Mouse (Mus musculus) brain, embryonic 18.5 days (tissue): ENCODE results near the gene 2510002D24Rik.
A peak's percentile ranks its signal among the peaks of the same experiment; 100 is the strongest.

ENCODE experiments used
- DNase-seq: peaks from one replicate; pipeline ENCODE4 v3.0.0-alpha.2; 2012; ENCODE audit warnings: low read depth, low spot score

Gene 2510002D24Rik

DNA sequence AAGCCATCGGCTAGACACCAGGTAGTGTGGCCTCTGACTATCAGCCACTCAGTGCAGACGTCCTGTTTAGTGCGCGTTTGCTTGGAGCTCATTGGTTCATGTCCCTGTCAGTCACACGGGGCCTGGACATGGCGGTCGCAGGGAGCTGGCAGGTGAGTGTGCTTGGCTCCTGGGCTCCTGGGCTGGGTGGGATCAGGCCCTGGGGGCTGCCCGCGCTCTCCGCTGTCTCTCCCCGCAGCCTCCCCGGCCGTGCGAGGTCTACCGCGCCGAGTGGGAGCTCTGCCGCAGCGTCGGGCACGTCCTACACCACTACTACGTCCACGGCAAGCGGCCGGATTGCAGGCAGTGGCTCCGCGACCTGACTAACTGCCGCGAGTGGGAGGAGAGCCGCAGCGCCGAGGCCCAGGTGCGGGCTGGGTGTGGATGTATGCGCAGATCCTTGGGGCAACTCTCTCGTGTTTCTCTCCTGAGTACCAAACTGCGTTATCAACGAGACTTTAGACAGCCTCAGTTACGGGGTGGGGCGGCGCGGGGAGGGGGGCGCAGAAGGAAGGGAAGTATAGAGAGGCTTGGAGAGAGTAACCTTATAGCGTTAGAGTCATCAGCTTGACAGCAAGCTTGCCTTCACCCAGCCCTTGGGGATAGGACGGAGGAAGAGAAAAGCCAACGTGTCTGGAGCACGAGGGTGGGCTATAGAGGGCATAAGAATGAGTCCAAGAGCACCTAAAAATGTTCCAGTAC is at the start of gene 2510002D24Rik, which contains the start of gene Gm28539:
TSS of gene 2510002D24Rik (plus strand) at position 111 of the 741 bp plus-strand sequence.
TSS of gene Gm28539 (plus strand) at position 117 of the 741 bp plus-strand sequence.
- peak; percentile 79 for DNase-seq

DNA sequence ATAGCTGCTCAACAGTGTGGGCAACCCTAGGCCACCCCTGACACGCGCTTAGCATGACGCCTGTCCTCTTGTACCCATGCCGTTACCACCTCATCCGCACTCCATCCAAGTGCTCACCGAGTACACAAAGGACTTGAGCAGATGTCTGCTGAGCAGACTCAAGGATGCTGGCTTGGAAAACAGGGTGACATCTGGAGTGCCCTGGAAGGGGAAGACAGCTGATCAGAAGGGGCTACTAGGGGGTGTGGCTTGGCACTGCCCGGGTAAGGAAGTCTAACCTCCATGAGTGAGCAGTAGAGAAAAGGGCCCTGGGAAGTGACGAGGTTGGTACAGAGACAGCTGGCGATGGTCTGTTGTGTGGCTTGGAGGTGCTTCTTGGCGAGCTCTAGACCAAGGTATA is 49.7 kb upstream of the 2510002D24Rik start:
- no peak for DNase-seq

DNA sequence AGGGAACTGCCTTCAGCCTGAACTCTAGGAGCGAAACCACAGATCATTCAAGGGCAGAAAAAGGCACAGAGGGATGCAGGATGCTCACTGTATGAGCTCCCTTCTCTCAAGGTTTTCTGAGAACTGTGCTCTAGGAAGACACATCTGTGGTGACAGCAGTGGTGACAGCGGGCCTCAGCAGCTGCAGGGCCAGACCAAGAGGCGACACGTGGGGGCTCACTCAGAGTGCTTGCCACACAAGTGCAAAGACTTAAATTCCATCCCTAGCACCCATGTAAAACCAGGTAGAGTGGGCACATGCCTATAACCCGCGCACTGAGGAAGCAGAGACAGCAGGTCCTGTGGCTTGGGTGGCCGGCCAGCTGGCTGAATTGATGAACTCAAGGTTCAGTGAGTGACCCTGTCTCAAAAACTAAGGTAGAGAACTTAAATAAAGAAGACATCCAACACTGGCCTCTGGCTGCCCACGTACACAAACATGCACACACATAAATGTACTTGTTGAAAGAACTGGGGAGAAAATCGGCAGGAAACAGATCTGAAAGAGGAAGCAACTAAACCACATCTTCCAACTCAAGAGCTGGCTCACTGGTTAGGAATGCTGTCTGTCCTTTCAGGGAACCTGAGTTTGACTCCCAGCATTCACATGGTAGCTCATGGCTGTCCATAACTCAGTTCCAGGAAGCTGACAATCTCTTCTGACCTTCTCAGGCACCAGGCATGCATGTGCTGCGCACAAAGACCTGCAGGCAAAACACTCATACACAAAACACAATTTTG is 47.6 kb upstream of the 2510002D24Rik start:
- DNase-seq, result no peak

DNA sequence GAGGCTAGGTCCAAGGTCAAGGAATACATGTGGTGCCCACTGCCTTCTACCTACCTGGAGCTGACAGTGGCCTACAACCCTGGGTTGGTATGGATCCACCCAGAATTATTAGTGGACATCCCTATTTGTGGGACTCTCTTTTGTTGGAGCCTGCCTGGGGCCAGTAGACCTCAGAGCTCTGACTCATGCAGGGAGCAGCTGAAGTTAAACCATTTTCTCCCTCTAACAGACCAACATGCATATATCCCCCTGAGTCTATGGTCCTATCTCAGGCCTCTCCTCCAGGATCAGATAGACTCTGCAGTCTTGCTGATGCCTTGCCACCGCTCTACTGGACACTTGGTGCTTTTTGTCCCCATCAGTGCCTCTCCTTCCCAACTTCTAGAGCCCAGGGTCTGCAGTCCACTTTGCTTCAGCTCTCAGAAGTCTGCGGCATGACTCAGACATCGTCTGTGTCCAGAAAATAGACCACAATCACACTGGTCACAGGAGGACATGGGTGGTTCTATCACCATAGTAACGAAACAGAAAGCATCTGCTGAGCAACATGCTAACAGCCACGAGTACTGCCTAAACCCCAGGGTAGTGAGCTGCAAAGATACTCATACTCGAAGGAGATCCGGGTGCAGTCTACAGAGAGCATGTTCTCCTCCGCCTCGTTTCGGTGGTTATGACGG is 41.0 kb upstream of the 2510002D24Rik start:
- DNase-seq, result no peak

DNA sequence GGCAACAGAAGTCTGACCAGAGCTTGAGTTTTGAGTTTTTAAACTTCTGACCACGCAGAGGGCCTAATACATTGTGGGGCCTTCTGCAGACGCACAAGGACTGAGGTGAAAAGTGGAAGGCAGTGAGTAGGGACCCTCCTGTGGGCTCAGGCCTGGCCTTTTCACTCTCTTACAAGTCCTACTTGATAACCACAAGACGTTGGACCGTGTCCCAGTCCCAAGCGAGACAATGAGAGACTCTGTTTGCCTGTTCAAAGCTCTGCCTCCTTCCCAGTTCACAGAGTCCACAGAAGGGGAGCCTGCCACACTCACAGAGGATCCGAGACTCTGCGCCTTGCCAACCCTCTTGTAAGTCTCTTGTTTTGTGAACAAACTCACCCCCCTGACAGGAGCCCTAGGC is 39.7 kb upstream of the 2510002D24Rik start:
- DNase-seq, result no peak

DNA sequence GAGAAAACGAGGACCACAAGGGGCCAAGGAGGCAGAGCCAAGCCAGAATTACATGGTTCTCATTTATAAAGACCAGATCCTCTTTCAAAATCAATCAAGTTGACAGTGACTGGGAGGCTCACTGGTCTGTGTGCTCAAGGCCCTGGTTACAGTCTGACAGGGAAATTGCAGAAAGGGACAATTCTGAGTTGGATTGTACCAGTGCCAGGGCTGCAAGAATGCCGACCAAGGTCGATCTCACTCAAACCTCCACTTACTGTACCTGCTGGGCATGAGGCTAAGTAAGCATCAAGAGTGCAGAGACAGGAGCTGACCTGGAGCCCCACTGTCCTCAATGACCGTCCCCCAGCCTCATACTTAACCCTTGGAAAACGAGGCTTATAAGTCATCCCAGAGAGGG is 38.2 kb upstream of the 2510002D24Rik start:
- no peak for DNase-seq

DNA sequence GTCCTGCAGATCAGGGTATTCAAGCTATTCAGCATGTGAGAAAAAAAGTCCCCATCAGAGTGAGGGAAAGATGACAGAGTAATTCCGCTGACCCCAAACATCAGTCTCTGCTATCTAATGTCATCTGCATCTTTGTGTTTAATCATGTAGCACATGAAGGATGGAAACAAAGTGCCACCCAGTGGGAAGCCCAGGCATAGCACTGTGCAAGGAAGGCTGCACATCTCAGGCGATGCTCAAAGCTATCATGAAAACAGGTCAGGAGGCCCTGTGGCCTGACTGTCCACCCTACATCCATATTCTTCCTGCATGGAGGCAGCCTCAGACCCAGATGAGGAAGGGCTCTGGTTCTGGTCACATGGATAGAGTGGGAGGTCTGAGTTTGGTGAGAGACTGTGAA is 37.5 kb upstream of the 2510002D24Rik start:
- DNase-seq, result no peak

DNA sequence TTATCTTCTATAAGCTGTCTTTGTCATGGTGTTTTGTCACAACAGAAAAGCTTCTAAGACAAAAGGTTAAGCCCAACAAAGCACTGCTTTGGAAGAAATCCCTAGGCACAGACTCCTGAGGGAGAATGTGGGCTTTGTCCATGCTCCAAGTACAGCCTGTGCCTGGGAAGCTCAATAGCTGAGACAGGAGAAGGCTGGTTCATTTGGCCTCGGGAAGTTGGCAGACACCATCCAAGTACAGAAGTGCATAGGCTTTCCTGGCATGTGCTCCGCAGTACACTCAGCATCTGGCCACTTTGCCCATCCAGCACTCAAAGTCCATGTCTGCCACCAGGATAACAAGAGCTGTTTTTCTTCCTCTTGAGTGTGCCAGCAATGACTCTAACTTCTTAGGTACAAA is 30.6 kb upstream of the 2510002D24Rik start:
- no peak for DNase-seq

DNA sequence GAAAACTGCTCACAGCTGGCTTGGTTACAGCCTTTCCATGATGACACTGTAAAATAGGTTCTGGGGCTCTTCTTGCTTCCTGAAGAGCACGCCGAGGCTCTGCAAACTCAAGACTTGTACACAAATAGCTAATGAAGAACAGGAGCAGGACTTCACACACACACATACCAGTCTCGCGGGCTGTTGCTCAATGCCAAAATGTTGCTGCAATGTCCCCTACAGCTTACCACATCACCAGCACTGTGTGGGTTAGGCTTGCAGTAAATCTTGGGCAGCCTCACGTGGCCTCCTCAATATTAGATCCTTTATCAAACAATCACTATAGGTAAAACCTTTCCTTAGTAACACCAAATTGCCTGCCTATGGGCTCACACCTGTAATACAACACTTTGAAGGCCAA is 27.4 kb upstream of the 2510002D24Rik start:
- no peak for DNase-seq

DNA sequence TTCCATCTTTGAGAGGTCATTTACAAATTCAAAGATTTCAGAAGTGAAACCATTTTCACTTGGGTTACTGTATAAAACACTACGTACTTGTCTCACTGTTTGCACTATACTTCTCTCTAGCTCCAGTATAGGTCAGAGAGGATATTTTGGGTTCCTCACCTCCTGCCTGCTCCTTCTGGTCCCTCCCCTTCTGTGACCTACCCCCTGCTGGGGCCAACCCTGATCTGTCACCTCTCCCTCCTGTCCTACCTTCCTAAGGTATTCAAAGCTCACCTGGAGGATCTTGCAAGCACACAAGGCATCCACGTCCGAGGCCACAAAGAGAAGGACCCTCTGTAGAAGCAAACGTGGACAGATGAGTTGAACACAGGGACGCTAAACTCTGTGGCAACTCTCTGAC is 25.3 kb upstream of the 2510002D24Rik start:
- no peak for DNase-seq

DNA sequence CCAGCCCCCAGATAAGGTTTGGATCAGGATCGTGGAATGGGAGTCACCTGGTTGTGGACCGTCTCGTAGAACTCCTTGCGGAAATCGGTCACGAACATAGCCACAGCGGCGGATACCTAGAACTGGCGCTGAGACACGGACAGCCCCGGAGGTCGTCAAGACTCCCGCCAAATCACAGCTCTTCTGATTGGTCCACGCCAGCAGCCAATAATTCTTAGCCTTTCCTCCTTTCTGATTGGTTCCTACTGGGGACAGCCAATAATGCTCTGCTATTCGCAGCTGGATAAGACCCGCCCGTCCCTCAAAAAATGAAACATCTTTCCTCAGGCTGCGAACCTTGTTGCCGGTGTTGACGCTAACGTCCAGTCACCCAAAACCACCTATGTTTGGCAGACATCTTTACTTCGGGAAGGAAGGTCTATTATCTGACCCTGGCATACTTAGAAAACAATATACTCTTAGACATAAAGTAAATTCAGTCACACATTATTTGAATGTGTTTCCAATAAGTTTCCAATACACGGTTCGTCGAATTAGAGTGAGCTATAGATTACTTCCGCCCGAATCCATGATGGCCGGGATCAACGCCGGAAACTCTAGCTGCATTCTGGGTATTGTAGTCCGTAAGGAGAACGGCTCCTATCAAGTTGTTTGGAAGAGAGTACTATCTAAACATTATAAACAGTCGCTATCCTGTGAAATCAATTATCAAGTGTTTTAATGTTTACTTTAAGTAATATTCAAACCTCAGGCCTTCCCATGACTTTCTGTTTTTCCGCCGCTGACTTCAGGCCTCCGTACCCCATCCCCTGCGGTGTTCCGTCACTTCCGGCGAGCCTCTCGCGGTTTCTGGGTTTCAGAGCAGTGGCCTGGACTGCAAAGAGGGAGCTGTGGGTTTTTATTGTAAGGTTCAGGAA is 24.7 kb upstream of the 2510002D24Rik start, which contains the start of the genes Ufd1 and Cdc45:
TSS of gene Ufd1 (plus strand) at position 312 of the 917 bp plus-strand sequence.
TSS of gene Cdc45 (minus strand) at position 520 of the 917 bp plus-strand sequence.
- peak; percentile 92 for DNase-seq

DNA sequence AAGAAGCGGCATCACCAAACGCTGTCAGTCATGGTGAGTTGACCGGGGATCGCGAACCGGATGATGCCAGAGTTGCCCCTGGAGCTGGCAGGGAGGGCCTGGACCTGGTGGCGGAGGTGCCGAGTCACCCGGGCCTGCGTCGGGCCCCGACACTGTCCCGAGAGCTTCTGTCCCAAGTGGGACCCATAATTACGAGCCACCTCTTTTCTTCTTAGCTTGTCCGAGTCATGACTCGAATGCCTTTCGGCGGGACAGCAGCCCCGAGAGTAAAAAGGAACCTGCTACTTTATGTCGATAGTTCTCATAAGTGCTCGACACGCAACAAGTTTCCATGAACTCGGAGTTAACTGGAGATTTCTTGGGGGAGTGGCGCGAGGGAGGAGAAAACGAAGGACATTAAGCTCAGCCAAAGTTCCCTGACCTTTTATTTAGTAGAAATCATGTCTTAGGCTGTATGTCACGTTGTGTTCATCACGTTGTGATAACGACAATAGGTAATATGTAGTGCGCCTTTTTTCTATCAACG is 23.9 kb upstream of the 2510002D24Rik start:
- DNase-seq, result no peak

DNA sequence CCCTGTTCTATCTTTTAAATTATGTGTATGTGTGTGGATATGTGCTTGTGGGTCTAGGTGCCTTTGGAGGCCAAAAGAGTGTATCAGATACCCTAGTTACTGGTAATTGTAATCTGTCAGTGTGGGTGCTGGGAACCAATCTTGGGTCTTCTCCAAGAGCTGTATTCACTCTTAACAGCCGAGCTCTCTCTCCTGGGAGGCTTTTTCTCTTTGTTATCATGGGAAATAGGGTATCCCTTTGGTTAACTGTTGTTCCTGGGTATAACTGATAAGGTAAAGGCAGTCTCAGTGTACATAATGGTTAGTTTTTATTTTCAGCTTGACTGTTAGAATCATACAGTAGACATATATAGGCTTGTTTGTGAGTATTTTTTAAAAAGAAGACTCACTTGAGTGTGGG is 14.0 kb upstream of the 2510002D24Rik start:
- DNase-seq, result no peak

DNA sequence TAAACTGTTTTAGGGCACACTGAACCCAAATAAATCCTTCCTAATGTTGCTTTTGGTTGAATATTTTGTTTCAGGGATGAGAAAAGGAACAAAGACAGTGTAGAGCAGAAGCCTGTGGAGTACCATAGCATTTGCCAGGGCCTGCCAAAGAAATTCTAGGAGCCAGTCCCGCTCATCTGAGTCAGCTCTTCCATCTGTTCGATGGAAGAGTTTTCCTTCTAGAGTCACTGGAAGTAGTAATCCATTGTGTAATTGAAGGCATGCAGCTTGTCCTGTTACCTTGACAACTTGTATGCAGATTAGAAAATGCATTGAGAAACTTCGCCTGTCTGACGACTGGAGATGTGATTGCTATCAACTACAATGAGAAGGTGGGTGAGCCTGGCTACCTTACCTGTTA is 13.5 kb upstream of the 2510002D24Rik start:
- DNase-seq, result no peak

DNA sequence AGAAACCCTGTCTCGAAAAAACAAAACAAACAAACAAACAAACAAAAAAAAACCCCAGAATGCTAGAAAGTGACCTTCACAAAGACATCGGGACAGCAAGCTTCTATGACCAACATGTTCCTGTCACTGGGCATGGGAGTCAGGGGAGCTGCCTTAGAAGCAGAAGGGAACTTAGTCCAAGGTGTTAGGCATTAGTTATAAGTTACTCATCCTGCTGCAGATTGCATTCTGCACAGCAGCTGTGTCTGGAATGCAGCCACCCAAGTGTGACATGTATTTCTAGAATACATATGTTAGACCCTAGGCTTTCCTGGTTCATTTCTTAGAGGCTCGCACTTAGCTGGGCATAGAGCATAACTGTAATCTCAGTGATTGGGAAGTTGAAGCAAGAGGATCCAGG is 7.7 kb upstream of the 2510002D24Rik start:
- no peak for DNase-seq

DNA sequence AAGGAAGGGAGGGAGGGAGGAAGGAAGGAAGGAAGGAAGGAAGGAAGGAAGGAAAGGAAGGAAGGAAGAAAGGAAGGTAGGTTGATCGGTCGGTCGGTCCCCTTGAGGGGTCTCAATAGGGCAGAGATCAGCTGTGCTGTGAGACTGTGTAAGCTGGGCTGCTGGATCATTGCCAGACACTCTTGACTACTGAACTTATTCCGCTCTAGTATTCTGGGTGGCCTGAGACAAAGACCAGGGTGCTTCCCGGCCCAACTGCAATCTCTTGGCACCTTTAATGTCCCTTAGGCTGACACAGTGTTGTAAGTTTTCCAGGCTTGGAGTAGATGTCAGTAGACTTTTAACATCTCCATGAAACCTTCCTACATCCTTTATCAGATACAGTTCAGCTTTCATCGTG is 7.3 kb upstream of the 2510002D24Rik start:
- no peak for DNase-seq

DNA sequence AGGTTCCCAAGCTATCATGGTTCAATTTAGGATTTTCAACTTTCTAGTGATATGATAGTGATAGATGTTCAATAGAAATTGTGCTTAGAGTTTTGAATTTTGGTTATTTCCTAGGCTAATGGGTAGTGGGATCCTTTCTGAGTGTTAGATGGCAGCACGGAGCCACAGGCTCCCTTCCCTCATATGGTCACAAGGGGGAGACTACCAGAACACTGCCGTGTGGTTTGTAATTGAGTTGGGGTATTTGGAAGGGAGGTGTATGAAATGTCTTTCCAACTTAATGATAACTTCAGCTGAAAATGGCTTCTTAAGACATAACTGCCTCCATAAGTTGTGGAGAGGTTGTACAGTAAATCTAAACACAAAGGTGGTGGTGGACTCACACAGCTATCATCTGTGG is 2.9 kb upstream of the 2510002D24Rik start:
- no peak for DNase-seq

DNA sequence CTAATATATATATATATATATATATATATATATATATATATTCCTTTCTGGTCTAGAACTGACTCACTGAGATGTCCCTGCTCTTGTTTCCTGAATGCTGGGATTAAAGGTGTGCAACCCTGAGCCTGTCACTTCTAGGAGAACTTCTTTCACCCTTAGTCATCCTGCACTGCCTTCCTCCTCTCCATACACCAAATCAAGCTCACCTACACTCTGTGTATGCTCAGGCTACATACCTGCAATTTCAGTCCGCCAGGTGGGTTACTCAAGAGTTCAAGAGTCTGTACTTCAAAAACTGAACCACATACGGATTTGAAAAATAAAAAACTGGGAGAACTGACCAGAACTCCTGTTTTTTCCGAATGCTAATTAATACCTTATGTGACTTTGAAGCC is 308 bp upstream of the 2510002D24Rik start:
- DNase-seq, result no peak

DNA sequence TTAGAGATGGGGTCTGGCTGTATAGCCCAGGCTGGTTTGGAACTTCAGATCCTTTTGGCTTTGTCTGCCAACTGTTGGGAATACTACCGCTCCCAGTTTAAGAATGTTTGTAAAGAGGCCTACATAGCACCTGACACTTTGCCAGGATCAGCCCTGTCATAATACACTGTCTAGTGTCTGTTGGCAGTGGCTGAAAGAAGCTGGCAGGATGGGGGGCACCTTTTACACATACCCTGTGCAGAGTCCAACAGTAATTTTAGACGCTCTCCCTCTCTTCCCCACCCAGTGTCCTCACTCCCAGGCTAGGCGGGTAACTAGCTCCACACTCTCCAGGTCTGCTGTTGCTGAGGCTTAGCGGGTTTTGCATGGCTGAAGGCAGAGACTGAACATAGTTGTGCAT is 2.0 kb downstream of the 2510002D24Rik start:
- no peak for DNase-seq

DNA sequence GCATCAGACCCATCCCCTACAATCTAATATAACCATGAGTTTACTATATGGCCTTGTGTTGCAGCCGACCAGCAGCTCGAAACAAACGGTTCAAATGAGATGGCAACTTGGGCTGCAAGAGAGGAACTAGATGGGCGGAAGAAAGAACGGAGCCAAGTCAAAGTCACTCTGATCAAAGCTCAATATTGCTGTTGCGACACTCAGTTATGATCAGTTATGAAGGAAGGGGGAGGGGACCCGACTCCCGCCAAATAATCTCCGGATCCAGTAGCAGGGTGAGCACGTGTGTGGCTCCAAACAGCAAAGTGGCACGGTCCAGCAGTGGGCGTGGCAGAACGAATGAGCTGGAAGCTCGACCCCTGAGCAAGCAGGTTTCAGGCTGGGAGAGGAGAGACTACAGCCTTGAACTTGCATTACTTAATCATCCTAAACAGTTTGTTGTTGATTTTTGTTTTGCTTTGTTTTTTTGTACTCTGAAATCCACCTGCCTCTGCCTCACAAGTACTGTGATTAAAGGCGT is 10.0 kb downstream of the 2510002D24Rik start:
- no peak for DNase-seq
